Mouse (Mus musculus): ENCODE measurements around the gene Ltb4r1.

DNA sequence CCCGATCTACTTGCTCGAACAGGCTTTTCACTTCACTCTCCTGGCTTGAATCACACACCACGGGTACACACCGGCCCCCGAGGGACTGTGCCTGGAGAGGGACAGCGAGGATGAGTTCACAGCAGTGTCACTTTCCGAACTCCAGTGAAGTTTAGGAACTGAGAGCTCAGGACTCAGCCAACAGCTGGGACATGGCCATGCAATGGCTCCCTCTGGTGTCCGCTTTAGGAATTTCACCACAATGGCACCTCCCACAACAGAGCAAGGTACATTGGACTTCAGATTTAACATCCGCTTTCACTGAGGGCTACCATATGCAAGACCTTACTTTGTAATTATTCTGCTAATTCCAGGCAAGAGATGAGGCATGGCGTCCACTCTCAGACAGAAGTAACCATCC is 22.1 kb upstream of the Ltb4r1 start:
- peak; percentile 99 for TF ChIP-seq CTCF (conservative IDR thresholded peaks at IDR 0.05; ENCODE audit: low read length)
- TF ChIP-seq NANOG (IDR thresholded peaks at IDR 0.05; ENCODE audit: borderline replicate concordance, low read length) = no peak
- no peak for TF ChIP-seq POU5F1 (IDR thresholded peaks at IDR 0.05; ENCODE audit: borderline replicate concordance, low read length)
